Mouse (Mus musculus) frontal cortex, postnatal 36 days (tissue): ENCODE measurements at regions not wholly inside any gene's neighbourhood (a gene's known extent, or its start where the extent isn't known, plus 50 kb on each side); places are given as distances from the start of the nearest gene placed in this dataset.
"Not testable (repeated sequence)": the region's sequence is repeated elsewhere in the genome, so short reads cannot be mapped to it uniquely, and the experiment has no call there.

ENCODE experiments used
- DNase-seq, 2 experiments: peaks; one replicate each; pipeline ENCODE4 v3.0.0; 2022; ENCODE audit warnings: low spot score in 2 of 2

DNA sequence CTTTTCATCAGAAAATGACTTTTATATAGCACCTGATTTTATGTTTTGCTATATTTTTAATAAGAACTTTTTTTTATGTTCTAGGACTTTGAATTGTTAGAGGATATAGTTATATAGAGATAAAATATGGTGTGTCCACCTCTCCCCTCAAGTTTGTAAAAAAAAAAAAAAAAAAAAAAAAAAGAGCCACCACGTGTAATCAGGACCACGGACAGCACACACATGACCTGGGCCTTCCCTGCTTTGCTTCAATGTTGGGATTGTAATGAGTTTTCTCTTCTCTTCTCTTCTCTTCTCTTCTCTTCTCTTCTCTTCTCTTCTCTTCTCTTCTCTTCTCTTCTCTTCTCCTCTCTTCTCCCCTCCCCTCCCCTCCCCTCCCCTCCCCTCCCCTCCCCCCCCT, 78.5 kb downstream of the 1700010I14Rik start:
- DNase-seq = not testable (repeated sequence)

DNA sequence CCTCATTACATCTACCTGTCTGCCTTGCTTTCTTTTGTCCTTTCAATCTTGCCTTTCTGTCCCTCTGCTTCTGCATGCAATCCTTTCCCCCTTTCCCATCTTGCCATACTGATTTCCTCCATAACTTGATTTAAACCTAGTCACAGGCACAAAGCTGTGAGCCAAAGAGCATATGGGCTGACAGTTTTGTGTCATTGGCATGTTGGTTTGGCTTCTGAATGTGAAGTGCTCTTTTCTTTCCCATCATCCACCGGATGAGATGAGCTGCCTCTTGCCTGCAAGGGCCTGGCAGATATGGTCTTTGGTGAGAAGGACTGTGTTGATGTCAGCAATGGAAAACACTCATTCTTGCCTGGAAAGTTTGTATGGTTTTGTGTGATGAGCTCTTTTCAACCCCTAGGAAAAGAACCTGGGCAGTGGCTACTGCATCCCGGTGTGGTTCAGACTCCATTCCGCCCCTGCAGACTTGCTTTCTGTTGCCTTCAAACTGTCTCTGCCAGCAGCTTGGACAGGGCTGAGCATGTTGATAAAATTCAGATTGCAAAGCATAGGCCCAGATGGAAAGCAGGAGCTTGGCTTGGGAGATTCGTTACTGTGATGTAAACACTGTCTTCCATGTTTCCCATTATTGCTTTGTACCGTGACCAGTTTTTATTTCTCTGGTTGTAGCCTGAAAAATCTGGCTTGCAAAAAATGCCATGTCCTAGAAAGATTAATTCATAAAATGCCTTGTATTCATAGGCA, 80.9 kb downstream of the 1700010I14Rik start:
- no peak for DNase-seq

DNA sequence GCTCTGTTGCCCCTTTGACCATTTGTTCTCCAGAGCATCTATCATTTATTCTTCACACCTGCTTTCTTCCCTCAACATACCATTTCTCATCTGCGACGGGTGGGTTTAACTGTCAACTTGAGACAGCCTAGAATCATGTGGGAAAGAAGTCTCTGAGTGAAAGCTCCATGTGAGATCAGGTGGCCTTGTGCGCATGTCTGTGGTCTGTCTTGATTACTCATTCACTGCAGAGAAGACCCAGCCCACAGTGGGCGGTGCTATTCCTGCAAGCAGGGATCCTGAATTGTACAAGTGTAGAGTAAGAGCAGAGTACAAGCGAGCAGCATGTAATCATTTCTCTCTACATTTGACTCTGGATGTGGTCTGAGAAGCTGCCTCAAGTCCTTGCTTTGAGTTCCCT, 95.5 kb downstream of the 1700010I14Rik start:
- no peak for DNase-seq

DNA sequence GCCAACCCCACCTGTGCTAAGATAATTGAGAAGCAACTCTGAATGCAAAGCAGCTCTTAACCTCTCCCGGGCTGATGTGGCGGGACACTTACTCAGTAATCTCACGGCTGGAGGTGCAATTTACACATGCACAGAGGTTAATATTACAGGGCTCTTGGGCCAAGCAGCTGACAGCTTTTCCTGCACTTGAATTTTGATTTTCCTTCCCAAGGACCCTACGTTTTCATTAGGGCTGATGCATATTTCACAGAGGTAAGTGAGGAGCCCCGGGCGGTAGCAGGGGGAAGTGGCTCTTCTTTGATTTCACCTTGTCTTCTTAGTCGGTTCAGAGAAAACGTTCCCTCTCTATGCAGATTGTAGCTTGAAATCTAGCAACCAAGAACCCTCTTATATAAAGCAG, 139.7 kb downstream of the 1700010I14Rik start:
- DNase-seq = no peak

DNA sequence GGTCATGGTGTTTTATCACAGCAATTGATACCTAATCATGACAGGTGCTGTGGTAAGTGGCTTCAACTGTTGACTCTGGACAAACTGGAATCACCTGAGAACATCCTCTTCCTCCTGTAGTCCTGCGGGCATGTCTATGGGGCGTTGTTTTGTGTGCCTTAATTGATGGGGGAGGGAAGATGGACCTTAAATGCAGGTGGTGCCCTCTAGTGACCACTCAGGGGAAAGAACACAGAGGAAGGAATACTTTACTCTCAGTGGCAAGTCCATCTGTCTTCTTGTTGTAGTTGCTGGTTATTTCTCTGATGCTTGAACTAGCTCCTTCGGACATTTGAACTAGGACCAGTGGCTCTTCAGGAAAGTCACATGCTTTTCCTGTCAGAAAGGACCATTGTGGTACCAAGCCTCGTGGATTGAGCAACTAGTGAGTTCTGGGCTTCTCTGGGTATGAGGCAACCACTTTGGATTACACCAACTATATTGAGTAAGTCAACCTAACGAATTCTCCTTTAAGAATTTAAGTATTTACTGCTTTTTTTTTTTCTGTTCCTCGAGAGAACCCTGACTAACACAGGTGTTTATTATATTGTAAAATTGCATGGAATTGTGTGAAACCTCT, 157.6 kb downstream of the 1700010I14Rik start:
- DNase-seq = no peak

DNA sequence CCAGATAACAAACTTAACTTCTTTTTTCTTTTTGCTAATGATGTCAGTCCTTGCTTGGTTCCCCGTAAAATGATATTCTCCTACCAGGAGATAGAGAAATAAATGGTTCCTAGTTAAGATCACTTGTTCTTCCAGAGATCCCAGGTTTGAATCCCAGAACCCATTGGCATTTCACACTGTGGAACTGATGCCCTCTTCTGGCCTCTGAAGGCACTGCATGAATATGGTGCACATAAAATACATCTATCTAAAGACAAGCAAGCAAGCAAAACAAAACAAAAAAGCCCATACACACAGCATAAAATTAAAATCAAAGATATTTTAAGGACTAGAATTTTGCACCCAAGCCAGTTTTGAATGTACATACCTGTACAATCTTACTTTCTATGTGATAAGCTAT, 162.5 kb downstream of the 1700010I14Rik start:
- no peak for DNase-seq

DNA sequence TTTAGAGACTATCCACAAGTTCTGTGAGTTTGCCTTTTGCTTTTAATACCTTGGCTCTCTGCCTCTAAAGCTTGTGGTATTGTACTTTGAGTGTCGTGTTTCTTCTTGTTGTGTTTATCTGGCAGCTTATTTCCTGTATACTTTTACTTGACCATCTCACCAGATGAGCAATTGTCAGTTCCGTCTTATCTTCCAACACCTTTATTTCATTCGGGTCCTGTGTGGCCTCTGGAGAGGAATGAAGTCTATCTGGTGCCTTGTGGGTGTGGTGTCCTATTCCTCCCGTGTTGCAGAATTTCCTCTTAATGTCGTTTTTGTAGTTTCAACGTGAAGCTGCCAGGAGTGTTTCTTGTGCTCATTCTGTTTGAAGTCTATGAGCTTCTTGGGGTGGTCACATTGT, 174.0 kb downstream of the 1700010I14Rik start:
- no peak for DNase-seq

DNA sequence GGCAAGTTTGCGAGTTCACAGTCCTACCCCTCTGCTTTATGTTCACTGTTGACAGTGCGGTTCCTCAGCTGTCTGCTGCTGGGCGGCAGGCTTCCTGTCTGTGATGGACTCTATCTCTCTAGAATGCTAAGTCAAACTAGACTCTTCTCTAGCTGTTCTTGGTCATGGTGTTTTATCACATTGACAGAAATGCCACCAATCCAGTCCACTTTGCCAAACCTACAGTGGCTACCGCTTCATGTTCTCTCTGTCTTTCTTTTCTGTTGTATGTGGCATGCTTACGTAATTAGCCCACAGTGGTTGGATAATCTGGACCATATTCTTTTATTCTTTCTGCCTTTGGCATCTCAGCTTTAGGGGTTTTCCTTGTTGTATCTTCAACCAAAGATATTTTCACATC, 174.5 kb downstream of the 1700010I14Rik start:
- no peak for DNase-seq

DNA sequence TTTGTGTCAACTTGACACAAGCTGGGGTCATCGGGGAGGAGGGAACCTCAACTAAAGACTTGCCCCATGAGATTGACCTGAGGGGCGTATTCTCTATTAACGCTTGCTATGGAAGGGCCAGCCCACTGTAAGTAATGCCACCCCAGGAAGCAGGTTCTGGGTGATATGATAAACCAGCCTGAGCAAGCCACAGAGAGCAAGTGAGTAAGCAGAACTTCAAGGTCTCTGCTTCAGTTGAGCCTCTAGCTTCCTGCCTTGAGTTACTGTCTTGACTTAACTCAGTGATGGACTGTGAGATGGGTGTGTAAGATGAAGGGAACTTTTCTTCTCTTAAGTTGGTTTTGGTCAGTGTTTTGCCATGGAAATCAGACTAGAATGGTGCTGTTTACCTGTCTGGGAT, 175.2 kb downstream of the 1700010I14Rik start:
- DNase-seq = no peak

DNA sequence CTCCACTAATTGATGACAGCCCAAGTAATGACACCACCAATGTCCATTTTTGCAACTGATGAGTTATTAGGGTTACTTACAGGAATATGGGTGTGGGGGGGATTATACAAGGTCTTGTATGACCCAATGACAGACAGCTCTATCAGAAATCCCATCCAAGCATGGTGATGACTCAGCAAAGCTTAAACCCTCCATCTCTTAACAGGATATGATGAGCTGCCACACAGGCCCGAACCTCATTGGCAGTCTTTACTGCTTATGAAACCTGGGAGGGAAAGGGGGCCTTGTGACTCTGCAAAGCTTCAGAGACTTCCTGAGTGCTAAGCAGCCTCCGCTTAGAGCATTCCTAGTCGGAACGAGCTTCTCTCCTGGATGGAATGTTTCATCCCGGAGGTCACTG, 176.4 kb downstream of the 1700010I14Rik start:
- DNase-seq = no peak

DNA sequence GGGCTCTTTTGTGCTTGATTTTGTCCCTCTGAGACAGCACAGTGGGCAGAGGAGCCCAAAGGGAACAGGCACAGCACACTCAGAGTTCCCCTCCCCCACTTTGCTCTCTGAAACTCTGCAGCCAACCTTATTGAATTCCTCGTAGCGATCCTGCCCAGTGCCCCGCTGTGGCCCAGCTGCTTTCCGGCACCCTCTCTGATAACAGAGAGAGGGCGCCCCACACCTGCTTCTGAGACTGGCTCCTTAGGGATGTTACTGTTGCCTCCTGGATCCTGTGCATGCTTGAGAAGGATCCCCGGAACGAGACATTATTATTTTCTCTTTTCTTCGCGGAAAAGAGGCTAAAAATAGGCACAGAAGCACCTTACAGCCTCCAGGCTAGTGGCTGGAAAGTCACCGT, 179.0 kb downstream of the 1700010I14Rik start:
- DNase-seq = peak; percentile 58 to 75

DNA sequence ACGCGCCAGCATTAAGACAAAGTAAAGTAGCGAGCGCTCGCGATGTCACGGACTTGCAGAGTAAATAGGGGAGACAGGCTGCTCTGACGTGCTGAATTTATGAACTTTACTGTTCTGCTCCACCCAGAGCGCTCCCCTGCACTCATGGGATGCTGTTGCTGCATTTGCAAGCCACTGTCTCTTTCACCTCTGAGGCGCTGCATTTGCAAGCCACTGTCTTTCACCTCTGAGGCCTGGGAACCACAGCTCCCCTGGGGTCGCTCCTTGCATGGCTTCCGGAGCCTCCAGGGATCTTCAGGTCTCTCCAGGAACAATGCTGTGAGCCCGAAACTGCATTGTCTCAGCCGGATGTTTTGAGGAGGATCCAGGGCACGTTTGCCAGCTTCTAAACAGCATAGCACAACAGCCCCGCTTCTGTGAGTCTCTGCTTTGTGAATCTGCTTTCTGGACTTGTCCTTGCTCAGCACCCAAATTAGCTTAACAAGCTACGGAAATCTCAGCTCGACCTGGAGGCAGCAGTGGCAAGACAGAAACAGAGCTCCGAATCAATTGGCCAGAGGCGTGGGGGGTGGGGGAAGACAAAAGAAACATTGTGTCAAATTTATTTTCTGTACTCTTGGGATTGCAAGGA, 179.6 kb downstream of the 1700010I14Rik start:
- peak; percentile 40 to 42 for DNase-seq

DNA sequence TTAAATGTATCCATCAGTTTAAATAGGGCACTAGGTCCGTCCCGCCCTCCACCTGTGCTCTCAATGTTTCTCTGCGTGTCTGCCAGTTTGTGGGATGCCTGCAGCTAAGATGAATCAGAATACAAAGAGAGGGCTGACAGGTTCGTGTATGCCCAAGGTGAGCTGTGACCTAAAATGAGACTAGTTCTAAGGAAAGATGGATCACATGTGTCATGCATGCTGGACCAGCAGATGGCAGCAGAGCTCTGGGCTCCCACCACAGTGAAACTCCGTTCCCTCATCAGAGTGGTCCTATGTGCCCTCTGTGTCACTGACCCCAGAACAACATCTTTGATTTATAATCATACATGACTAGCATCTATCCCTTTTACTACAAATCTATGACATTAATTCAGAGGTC, 180.3 kb downstream of the 1700010I14Rik start:
- DNase-seq = peak; percentile 79 to 85

DNA sequence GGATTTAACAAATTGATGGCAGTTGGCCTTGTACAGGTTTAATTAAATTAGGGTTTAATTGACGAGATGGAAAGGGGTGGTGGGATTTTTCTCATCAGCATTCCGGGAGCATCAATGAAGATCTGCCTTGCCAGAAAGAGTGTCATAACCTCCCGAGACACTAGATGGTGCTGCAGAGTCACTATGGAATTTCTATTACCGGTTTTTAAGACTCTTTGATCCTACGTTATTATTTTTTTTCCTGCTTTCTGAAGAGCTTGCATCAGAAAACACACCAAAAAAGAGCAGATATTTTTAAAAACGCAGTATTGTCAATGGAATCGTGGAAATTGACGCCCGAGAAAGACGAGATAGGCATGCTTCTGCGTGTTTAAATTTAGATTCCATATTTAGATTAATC, 181.2 kb downstream of the 1700010I14Rik start:
- peak; percentile 71 to 88 for DNase-seq

DNA sequence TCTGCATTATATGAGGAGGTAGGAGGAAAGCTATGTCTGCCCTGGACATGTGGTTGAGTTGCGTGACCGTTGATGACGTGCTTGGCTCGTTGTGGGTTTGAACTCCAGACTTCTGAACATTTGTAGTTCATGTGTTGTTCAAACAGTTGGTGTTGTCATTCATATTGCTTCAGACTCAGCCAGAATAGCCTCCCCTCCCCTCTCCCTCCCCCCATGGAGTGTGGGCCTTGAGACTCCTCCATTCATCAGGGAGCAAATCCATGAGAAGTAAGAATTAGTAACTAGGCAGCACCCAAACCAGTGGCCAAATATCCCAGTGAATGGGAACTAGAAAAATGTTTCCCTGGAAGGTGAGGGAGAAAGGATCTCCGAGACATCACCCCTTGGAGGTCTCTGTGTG, 209.0 kb downstream of the 1700010I14Rik start:
- no peak for DNase-seq

DNA sequence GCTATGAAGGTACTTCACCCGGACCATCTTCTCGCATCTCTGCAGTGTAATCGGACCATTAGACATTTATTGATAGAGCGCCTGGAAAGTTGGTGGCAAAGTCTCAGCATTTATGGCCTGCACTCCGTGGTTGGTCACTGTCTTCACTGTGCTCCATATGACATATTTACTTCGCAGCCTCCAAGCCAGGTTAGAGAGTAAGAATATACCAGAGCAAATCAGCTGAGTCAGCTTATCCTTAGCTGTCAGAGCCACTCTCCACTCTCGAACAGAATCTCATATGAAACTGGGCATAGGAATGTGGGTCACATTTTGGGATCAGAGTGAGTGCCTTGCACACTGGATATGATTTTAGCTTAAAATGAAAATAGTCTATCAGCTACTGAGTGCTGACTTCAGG, 212.3 kb downstream of the 1700010I14Rik start:
- DNase-seq = no peak

DNA sequence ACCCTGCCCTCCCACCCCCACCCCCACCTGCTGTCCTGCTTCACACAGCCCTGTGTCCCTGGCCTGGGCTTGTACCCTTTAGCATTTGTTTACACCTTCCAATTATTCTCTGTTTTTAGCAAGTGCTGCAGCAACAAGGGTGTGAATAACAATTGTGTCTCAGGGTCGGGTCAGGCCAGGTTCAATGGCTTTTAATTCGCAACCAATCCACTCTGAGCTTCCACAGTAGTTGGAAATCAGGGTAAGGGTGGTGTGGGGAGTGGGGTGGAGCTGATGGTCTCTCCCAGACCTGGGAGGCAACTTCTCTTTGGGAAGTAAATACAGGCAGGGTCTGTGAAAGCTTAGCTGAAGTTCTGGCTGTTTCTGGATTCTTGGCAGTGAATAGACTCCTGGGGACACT, 214.4 kb downstream of the 1700010I14Rik start:
- no peak for DNase-seq

DNA sequence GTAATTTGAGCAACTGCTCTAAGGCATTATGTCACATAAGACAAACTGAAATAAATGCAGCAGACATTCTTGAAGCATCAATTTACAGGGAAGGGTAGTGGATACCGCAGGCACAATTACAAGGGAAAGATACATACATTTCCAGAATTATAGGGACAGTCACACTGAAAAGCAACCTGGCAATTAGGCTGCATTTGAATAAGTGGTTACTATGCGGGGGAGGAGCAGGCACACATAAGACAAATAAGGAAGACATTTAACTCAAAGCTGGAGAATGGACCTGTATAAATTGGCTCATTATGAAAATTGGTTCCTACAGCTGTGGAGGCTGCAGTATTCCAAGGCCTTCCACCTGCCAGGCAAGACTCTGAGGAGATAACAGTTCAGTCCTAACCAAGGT, 211.2 kb upstream of the Gm17728 start:
- no peak for DNase-seq

DNA sequence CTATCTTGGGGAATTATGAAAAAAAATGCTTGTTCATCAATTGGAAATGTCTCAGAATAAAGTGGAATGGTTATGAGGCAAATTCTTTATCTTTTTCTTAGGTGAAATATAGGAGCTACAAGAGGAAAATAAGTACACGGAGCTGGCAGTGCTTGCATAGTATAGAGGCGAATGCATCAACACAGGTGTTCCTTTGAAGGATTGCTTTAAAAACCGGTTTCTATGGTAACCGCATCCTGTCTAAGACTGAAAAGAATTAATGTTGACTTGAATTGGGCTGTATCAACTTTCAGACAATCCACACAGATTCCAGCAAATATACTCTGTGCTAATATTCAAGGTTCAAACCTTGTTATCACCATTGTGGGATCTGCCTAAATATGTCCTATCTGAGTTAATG, 198.8 kb upstream of the Gm17728 start:
- no peak for DNase-seq

DNA sequence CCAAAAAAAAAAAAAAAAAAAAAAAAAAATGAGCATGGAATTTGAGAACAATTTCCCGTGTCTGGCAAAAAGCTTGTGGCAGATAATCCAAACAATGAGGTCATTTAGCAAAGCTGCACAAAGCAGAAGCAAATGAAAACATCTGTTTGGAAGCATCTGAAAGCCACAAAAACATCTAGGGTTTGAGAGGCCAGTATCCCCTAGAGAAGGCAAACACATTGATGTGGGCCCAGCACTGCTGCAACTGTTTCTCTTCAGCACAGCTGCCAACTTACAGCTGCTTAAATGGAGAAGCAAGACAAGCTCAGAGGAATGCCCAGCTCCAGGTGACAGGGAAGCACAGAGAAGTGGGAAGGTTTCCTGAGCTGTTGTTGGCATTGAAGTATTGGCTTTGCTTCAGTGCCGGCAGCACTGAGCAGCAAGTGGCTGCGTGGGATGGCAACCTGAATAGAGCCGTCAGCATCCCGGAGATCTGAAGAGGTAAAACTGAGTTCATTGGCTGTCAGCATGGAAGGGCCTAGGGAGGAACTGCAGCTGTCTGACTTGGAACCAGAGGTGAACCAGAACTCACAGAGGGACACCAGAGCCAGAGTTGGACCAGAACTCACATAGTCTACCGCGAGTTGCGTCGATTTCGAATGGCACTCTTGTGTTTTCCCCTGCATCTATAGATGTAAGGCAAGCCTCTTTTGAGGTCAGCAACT, 193.8 kb upstream of the Gm17728 start:
- peak; percentile 27 to 45 for DNase-seq

DNA sequence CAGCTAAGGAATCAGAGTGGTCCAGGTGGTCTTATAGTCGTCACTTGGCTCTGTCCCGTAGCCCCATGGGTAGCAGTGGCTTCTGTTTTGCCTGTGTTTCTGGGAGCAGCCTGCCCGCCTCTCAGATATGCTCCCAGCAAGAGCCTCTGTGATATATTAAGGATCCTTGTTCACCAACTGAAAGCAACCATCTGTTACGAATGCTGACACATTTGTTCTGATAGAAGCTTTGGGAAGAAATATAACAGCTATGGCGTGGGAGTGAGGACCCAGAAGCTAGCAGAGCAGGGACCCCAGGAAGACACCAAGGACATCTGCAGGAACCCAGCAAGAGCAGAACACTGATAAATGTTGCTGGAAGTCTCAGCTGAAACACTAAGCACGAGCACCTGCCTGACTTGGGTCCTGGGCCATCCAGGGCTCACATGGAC, 186.7 kb upstream of the Gm17728 start:
- peak; percentile 52 to 61 for DNase-seq

DNA sequence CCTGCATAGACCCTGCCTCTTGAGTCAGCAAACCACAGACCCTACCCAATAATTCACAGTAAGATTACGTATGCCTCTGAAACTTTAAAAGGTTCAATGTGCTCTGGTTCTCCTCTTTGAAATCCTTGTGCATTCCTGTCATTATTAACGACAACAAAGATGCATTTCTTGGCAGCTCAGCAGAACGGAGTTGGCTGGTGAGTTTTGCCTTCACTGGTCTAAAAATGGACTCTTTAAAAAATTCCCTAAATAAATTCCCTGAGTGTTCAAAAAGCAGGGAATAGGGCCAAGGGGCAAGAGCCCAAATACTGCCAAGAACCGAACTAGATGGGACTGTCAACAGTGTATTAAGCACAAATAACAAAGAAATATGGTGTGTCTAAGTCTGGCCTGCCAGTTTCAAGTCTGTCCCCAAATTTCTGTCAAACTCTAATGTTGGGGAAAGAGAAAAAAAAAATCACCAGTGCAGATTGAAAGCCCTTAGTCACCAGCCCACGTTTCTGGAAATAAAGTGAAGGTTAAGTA, 163.2 kb upstream of the Gm17728 start:
- peak; percentile 17 to 31 for DNase-seq
